Mouse (Mus musculus) erythroblast, embryonic 14.5 days (primary cell): ENCODE measurements around the gene Arhgef28.

Source experiments
- GATA1 ChIP-seq: IDR thresholded peaks from 2 replicates; pipeline ENCODE4 v1.6.1; 2012; ENCODE audit warnings: low read length, inconsistent platforms, mixed read lengths
- TAL1 ChIP-seq: IDR thresholded peaks from 3 replicates; pipeline ENCODE4 v1.6.1; 2012; ENCODE audit warnings: low read length, inconsistent platforms, mixed read lengths

DNA sequence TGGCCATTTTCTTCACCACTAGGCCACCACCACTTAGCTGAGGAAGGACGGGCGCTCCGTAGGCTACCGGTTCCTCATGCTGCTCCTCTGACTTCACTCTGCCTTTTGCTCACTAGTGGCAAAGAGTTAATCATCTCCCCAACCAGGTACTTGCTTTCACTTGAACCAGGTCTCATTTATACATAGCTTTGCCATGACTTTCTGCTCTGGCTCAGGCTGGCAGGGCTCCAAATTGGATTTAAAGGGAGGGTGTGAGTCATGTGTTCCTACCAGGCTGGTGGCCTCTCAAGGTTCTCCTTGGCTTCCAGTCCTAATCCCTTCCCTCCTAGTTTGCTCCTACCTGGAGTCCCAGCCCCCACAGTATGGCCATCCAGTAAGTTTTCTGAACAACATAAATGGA is 192.5 kb downstream of the Arhgef28 start:
- TF ChIP-seq TAL1 (no peak), GATA1 (no peak)
